Mouse (Mus musculus) ES-Bruce4 (cell line): ENCODE results near the gene Plcb1.

ENCODE experiments used
- EP300 ChIP-seq: IDR thresholded peaks from 2 replicates; pipeline ENCODE4 v1.6.1; 2011; ENCODE audit warnings: low read depth, low read length; ENCODE audit not compliant: insufficient read depth
- POLR2A ChIP-seq: IDR thresholded peaks from one replicate; pipeline ENCODE4 v1.8.1; 2011; ENCODE audit warnings: low read length; ENCODE audit not compliant: insufficient read depth

- TF ChIP-seq POLR2A: no peak
- TF ChIP-seq EP300: no peak
Measured at GRCm38 (mm10) chr2:134972376-134972775, 186.5 kb downstream of the Plcb1 start.
